Mouse (Mus musculus) ovary, postnatal 36 days (tissue): ENCODE results near the gene Dync2h1.
"Not testable (repeated sequence)": the region's sequence is repeated elsewhere in the genome, so short reads cannot be mapped to it uniquely, and the experiment has no call there.

Source experiments
- DNase-seq: peaks from one replicate; pipeline ENCODE4 v3.0.0; 2022; ENCODE audit warnings: low spot score, mixed read lengths

Dync2h1 gene

DNA sequence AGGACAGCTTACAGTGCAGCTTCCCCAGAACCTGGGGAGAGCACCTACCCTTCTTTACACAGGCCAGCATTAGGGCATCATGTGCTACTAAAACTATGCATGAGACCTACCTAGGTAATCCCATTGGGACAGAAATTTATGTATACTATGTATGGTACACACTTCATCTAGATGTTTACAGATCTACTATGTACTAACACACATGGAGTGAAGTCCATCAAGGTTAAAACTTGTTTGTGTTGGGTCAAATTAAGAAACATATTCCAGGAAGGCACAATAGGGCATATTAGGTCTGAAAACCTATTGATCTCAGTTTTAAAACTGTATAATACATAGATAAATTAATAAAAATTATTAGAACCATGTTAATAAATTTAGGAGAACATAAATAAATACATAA lies 168.6 kb downstream of the Dync2h1 start:
- DNase-seq = no peak

DNA sequence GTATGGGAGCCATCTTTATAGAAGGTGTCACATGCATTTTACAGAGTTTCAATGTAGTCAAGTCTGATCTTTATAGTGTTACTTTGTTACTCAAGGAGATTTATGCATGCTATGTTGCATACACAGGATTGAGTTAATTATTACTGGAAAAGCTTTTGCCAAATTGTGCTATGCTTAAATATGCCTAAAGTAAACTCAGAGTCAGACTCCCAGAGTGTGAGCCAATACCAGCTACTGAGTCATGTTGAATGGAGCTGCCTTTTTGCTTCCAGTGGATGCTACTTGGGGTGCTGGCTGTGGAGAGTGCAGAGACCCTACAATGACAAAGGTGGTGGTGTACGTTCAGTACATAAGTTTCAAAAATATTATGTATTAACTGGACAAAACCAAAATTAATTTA lies 169.5 kb downstream of the Dync2h1 start:
- DNase-seq = no peak

DNA sequence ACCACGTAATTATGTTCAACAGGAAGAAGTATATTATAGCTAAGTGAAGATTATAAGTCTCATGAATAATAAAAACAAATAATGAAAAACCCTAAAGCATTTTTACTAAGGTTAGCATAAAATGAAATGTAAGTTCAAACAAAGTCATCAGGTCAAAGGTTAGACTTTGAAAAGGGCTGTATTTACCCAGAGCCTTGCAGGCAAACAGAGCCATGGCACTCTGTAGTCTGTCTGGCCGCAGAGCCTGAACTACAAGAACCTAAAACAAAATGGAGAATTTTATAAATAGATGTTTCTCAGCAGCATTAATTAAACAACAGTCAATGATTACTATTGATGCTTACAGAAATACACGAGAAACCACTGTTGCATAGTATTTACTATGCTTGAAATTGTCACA lies 174.5 kb downstream of the Dync2h1 start:
- no peak for DNase-seq

- DNase-seq = no peak
Observed at GRCm38 (mm10) chr9:6994865-6995264, 189.4 kb downstream of the Dync2h1 start.

DNA sequence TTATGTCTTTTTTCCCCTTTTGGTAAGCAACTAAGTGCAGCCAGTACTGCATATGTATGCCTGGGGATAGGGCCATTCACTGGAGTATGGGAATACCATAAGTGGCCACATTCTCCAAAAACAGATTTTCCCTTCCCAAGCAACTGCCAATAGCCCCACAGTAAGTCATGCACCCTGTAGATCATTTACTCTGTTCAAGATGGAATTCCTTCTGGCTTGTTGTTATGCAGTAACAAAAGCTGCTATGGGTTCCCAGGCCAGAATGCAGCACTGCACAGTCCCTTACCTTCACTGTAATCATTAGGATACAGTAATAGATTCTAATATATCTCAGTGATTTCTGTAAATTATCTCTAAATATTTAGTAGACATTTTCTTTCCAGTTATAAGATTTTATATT lies 190.0 kb downstream of the Dync2h1 start:
- no peak for DNase-seq

DNA sequence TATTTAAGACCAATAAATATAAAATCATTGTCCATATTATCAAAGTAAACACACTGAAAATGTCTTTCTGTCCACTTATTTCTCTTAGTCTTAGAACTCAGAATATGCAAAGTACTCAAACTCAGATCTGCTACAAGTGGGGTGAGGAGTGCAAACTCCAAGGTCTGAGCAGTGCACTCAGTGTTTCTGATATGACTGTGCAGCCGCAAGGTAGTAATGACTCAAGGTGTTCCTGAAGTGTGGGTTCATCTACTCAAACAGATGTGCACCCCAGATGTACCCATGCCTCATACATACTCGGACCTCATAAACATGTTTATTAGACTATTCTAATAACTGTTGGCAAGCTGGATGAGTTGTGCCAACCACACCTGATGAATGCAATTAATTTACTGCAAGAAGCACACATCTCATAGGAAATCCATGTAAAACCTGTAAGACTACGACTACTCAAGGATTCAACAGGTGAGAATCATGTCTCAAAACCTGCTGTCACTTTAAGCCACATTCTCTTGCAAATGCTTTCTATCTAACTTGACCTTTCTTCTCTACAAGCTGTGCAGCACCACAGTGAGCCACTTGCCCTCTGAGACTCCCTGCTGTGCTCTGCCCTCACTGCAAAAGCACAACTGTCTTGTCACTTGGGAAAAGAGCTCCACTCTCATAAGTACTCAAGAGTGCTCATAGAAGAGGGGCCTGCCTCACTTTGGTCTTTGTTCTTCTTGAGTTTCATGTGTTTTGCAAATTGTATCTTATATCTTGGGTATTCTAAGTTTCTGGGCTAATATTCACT lies 195.2 kb downstream of the Dync2h1 start:
- DNase-seq = no peak

DNA sequence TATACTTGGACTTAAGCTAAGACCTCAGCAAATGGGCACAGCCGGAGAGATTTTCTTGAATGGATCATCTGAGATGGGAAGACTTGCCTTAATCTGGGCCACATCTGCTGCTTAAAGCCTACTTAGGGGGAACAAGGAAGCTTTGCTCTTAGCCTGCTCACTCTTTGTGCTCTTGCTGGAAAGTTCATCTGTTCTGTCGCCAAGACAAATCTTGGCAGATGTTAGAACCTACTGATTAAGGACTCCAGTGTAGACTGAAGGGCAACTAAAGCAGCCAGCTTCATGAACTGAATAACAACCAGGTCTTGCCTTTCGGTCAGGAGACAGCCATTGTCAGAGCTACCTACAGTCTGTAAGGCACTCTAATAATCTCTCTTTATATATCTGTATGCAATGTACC lies 198.1 kb downstream of the Dync2h1 start:
- DNase-seq = no peak

DNA sequence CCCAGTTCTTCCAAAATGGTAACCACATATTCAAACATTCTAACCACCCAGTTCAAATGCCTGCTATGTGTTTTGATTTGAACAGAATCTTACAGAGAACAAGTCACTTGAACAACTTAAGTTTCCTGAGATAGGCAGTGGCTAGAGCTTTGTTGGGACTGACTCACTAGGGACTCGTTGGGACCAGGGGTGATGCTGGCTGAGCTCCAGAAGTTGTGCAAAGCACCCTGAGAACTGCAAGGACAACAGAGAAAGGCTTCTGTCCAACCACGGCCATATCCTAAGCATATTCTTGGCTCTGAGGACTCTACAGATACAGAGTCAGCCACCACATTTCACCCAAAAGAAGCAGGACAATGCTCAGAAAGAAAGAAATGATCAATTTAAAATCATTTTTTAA lies 215.1 kb downstream of the Dync2h1 start:
- DNase-seq = no peak

DNA sequence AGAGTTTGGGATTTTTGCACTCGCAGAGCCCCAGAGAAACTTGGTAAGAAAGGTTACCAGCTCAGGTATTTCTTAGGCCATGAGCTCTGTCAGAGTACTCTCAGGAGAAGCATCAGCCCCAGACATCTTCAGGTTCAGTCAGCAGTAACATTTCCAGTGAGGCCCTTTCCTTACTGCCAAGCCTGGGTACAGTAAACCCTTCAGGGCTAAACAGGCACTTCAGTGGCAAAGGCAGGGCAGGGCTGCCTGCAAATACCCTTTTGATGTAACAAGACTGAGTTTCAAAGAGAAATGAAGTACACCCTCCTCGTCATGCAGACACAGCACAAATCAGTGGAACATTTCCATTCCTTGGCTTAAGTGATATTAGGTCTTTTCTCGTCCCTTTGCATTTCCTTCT lies 219.2 kb downstream of the Dync2h1 start:
- no peak for DNase-seq

GRCm38 (mm10) chr9:6958311-6958710 lies 225.9 kb downstream of the Dync2h1 start:
- no peak for DNase-seq

DNA sequence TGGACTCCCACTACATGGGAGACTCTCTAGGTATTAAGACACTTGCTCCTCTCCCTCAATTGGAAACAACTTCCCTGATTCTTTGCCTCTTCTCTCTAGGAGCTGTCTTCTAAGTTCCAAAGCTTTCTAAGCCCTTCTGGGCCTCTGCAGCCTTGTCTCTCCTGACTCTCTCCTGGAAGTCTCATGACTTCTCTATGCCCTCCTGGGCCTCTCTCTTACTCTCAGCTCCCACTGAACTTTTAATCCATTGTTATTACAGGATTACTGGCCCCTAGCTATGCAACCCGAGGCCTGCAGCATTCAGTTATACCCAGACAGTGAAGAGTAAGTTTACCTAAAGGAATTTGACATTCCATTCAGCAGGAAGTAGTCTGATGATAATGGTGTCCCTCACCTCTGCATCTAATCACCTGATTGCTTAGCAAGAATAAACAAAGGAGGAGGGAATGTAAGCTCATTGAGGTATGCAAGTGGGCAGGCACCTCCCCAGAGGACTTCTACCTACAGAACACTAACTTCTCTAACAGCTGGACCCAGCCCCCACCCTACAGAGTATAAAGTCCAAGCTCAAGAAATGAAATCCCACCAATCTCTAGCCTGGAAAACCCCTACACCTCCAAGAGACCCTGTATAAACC lies 256.7 kb downstream of the Dync2h1 start:
- no peak for DNase-seq

GRCm38 (mm10) chr9:6913471-6913870 lies 270.8 kb downstream of the Dync2h1 start:
- DNase-seq = no peak

GRCm38 (mm10) chr9:6910537-6910936 lies 273.7 kb downstream of the Dync2h1 start:
- DNase-seq = not testable (repeated sequence)

DNA sequence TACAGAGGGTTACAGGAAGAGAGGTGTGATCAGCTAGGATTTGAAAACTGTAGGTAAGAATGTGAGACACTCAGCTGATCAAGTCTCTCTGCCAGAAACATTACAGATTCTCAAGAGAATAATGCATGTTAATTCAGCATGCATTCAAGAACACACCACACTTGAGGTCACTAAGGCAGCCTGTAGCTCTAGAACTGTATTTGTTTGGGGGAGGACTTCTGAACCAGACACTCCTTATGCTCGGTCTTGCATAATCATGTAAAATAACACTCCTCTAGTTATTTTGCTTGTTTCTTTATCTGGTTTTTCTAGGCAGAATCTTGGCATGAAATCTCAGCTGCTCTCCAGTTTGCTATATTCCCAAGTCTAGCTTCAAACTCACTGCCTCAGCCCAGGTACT lies 282.6 kb downstream of the Dync2h1 start:
- DNase-seq = no peak

DNA sequence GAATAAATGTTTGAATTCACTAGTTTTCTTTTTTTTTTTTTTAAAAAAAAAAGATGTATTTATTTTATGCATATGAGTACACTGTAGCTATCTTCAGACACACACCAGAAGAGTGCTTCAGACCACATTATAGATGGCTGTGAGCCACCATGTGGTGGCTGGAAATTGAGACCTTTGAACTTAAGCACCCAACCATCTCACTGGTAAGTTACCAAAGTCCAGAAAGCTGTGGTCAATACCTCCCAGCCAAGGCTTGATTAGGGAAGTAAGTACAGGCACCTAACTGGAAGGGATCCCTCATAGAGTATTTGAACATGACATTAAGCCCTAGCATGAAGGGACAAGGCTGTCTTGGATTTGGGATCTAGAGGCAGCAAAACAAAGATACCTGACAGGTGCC lies 292.9 kb downstream of the Dync2h1 start:
- DNase-seq = no peak

GRCm38 (mm10) chr9:6881187-6881984 lies 302.9 kb downstream of the Dync2h1 start:
- DNase-seq = no peak
